Mouse (Mus musculus) ES-E14 (cell line): ENCODE measurements around the gene Usp35.

ENCODE experiments used
- HCFC1 ChIP-seq: IDR thresholded peaks from 2 replicates; pipeline ENCODE4 v1.6.1; 2012; ENCODE audit warnings: low read length, inconsistent platforms, borderline replicate concordance; ENCODE audit not compliant: insufficient read depth
- ZNF384 ChIP-seq: IDR thresholded peaks from 2 replicates; pipeline ENCODE4 v1.6.1; 2012; ENCODE audit warnings: low read depth, low read length, inconsistent platforms

DNA sequence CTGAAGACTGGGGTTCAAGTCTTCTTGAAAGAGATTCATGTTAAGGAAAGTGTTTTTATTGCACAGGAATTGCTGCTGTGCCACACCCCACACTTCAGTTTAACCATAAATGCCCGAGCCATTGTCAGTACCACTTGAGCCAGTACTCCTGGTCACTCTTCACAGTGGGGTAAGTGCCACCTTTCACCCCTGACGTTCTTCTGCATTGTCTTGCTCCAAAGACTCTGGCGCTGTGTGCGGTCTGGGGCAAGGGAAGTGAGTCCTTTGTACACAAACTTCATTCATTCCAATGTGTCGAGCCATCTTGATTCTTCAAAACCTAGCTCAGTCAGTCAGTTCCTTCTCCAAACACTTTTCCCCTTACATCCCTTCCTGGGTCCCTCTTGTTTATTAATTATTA lies 28.3 kb upstream of the Usp35 start:
- TF ChIP-seq HCFC1 = no peak
- no peak for TF ChIP-seq ZNF384
